Mouse (Mus musculus): Measurements from ENCODE around the gene Smoc1.

- TF ChIP-seq CTCF (conservative IDR thresholded peaks at IDR 0.05; ENCODE audit: insufficient read depth, insufficient read length, low read depth, low read length) (no peak), POLR2A (IDR thresholded peaks at IDR 0.05; ENCODE audit: low read depth, low read length) (no peak)
Observed at GRCm38 (mm10) chr12:81033389-81034041, 6.9 kb downstream of the Smoc1 start.
